Mouse (Mus musculus) spleen, adult 2 months (tissue): ENCODE results near the gene Asf1b. TPM values are rescaled to one million over a fixed set of nuclear protein-coding genes. Genes with fewer than 3 reads are reported as not detected.

ENCODE experiments used
- DNase-seq, 2 experiments: peaks; one replicate each; pipeline versions ENCODE4 v3.0.0 to v3.0.0-alpha.2; 2012 to 2021; ENCODE audit warnings: low spot score in 2 of 2, low read depth in 1 of 2
- H3K27ac ChIP-seq: fragments of 200-500 bp; 2 replicates; pipeline ENCODE4 v1.5.1; 2012; ENCODE audit warnings: low read length, inconsistent platforms; ENCODE audit not compliant: insufficient read depth
- H3K27me3 ChIP-seq: fragments of 200-500 bp; 2 replicates; pipeline ENCODE4 v1.6.1; 2012; ENCODE audit warnings: mild to moderate bottlenecking, moderate library complexity, low read length, inconsistent platforms; ENCODE audit not compliant: control insufficient read depth, insufficient read depth
- H3K36me3 ChIP-seq: fragments of 200-500 bp; 2 replicates; pipeline ENCODE4 v1.6.1; 2012; ENCODE audit warnings: mild to moderate bottlenecking, low read length, inconsistent platforms; ENCODE audit not compliant: control insufficient read depth, insufficient read depth
- H3K4me1 ChIP-seq: fragments of 200-500 bp; 2 replicates; pipeline ENCODE4 v1.6.1; 2011; ENCODE audit warnings: inconsistent platforms; ENCODE audit not compliant: control insufficient read depth, insufficient read depth, insufficient read length
- H3K4me3 ChIP-seq: fragments of 200-500 bp; 2 replicates; pipeline ENCODE4 v1.5.1; 2011; ENCODE audit warnings: mild to moderate bottlenecking, inconsistent platforms; ENCODE audit not compliant: insufficient read depth, insufficient read length; ENCODE audit errors: extremely low read depth
- CTCF ChIP-seq: fragments of 200-500 bp; IDR thresholded peaks from 2 replicates; pipeline ENCODE4 v1.5.1; 2011; ENCODE audit warnings: mild to moderate bottlenecking, inconsistent platforms; ENCODE audit not compliant: insufficient read depth, insufficient read length, insufficient replicate concordance; ENCODE audit errors: extremely low read depth
- POLR2A ChIP-seq: fragments of 200-500 bp; IDR thresholded peaks from 2 replicates; pipeline ENCODE4 v1.6.1; 2011; ENCODE audit warnings: low read depth, low read length, inconsistent platforms
- WGBS: fragments of 180-500 bp; shearing (Covaris S2); methylation state at CpG from one replicate; pipeline ENCODE4 v1.1.7; 2018; 5-methylcytosine and 5-hydroxymethylcytosine counted together
- polyA plus RNA-seq: library from polyadenylated mRNA; depleted of rRNA; stranded (reverse); fragments of >200 nt; gene quantifications from 2 replicates; pipeline ENCODE4 v1.2.3, GENCODE M21; 2012

Asf1b gene
- polyA plus RNA-seq, 1 experiment: 33.2 TPM

GRCm38 (mm10) chr8:83954749-83955105, 580 bp upstream of the Asf1b start:
- TF ChIP-seq CTCF (no peak), POLR2A (no peak)
- no peaks in the 10 kb centered on the region for H3K36me3 ChIP-seq
- H3K27me3 ChIP-seq: no peaks in the 10 kb centered on the region
- H3K4me3 ChIP-seq: peak overlapping the region; percentile 62
- DNase-seq: no peak
- 3% methylated on average over 14 of the region's 14 CpGs for WGBS
- peaks cover 3% of the 10 kb centered on the region; the same call in 1 of the 2 replicates for H3K4me1 ChIP-seq
- H3K27ac ChIP-seq: no peak overlapping the region

- H3K27ac ChIP-seq: no peak overlapping the region
- 4% methylated on average over 15 of the region's 15 CpGs for WGBS
- peak overlapping the region; percentile 80; the same call in 1 of the 2 replicates for H3K4me3 ChIP-seq
These were observed 581 bp downstream of the Asf1b start for GRCm38 (mm10) chr8:83955958-83956218.

DNA sequence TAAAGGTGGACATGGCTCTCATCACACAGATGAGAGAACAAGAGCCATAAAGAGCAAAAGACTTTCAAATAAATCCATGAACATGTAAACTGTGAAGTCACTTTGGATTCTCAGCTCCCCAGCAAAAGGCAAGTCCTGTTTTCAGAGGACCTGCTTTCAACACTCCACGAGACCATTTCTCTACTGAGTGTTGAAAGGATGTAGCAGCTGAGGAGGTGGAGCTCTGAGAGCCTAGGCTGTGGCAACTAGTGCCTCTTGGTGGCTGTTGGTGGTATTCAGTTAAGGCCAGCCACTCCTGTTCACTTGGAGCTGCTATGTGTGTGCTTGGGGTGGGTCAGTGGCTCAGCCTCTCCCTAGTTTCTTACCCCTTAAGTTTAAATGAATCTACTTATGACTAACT, 1.5 kb downstream of the Asf1b start:
- WGBS: 3% methylated on average over 1 of the region's 1 CpGs
- H3K4me1 ChIP-seq: peaks cover 3% of the 10 kb centered on the region; the same call in 1 of the 2 replicates
- TF ChIP-seq POLR2A (no peak), CTCF (peak; percentile 15; the same call in 1 of the 2 replicates)
- no peaks in the 10 kb centered on the region for H3K36me3 ChIP-seq
- H3K4me3 ChIP-seq: no peak overlapping the region
- H3K27ac ChIP-seq: no peak overlapping the region
- no peak for DNase-seq
- no peaks in the 10 kb centered on the region for H3K27me3 ChIP-seq

More at GRCm38 (mm10) chr8:83955958-83956218, 581 bp downstream of the Asf1b start:
- no peak for DNase-seq
- no peaks in the 10 kb centered on the region for H3K36me3 ChIP-seq
- peaks cover 3% of the 10 kb centered on the region; the same call in 1 of the 2 replicates for H3K4me1 ChIP-seq
- H3K27me3 ChIP-seq: no peaks in the 10 kb centered on the region
- no peak for TF ChIP-seq CTCF
- no peak for TF ChIP-seq POLR2A

- no peak overlapping the region for H3K27ac ChIP-seq
- H3K36me3 ChIP-seq: no peaks in the 10 kb centered on the region
- DNase-seq: no peak
- WGBS: 89% methylated on average over 5 of the region's 5 CpGs
- no peaks in the 10 kb centered on the region for H3K27me3 ChIP-seq
- no peak overlapping the region for H3K4me3 ChIP-seq
- H3K4me1 ChIP-seq: no peaks in the 10 kb centered on the region
- TF ChIP-seq POLR2A: no peak
- no peak for TF ChIP-seq CTCF
These were observed 8.9 kb downstream of the Asf1b start for GRCm38 (mm10) chr8:83964015-83964765.

DNA sequence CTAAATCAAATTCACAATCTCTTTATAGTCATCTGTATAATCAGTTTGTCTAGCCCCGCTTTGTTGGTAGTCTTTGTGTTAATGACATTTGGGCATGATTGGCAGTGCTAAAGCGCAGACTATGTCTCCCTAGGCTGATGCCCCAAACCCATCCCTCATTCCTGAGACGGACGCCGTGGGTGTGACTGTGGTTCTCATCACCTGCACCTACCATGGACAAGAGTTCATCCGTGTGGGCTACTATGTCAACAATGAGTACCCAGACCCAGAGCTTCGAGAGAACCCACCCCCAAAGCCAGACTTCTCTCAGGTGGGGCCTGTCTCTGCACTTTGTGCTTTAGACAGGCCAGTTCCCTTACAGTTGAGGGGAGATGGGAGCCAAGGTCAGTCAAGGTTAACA, 12.4 kb downstream of the Asf1b start:
- Histone ChIP-seq H3K27me3 (no peaks in the 10 kb centered on the region), H3K4me3 (no peak overlapping the region), H3K36me3 (no peaks in the 10 kb centered on the region), H3K4me1 (peaks cover 3% of the 10 kb centered on the region; the same call in 1 of the 2 replicates), H3K27ac (no peak overlapping the region)
- TF ChIP-seq CTCF: no peak
- no peak for TF ChIP-seq POLR2A
- WGBS: 98% methylated on average over 7 of the region's 7 CpGs
- no peak for DNase-seq

GRCm38 (mm10) chr8:83971121-83971520, 15.8 kb downstream of the Asf1b start:
- TF ChIP-seq POLR2A (no peak), CTCF (no peak)
- Histone ChIP-seq H3K27me3 (no peaks in the 10 kb centered on the region), H3K36me3 (no peaks in the 10 kb centered on the region), H3K27ac (no peak overlapping the region), H3K4me1 (peaks cover 9% of the 10 kb centered on the region; the same call in 1 of the 2 replicates), H3K4me3 (no peak overlapping the region)
- WGBS: 90% methylated on average over 4 of the region's 4 CpGs
- DNase-seq: no peak

DNA sequence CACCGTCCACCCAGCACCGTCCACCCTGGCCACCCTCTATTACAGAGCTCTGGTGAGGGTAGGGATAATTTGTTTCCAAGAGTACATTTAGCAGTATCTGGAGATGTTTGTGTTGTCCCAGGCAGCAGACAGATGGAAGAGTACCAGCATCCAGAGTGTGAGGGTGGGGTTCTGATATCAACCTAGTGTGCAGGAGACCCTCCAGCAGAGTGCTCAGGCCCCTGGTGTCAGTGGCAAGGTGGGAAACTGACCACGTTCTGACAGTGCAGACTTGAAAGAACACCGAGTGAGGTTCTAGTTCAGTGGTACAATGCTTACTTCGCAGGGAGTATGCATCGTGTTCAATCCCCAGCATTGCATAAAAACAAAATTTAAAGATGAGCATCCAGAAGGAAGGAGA, 16.4 kb downstream of the Asf1b start:
- no peak for TF ChIP-seq POLR2A
- TF ChIP-seq CTCF: no peak
- 91% methylated on average over 6 of the region's 6 CpGs for WGBS
- Histone ChIP-seq H3K27ac (no peak overlapping the region), H3K36me3 (no peaks in the 10 kb centered on the region), H3K4me3 (no peak overlapping the region), H3K4me1 (peaks cover 9% of the 10 kb centered on the region; the same call in 1 of the 2 replicates), H3K27me3 (no peaks in the 10 kb centered on the region)
- DNase-seq: no peak
